Mouse (Mus musculus): ENCODE data around the gene Rpl38. TPM values are rescaled to one million over a fixed set of nuclear protein-coding genes. Genes with fewer than 3 reads are reported as not detected.

Gene Rpl38
- polyA plus RNA-seq, 1 experiment from 2014 or later = 509 TPM

Other genes with a start within 250 kb of the Rpl38 start
- gene Ttyh2, start 6.9 kb downstream of the Rpl38 start, polyA plus RNA-seq (2015; fragmentation: Nextera tagmentation; extraction: Ambion mirVana) = 11.4 and 11.9 TPM in 2 replicates
- gene Dnaic2, start 58.9 kb downstream of the Rpl38 start, polyA plus RNA-seq (2015; fragmentation: Nextera tagmentation; extraction: Ambion mirVana) = 1.1 and 1.3 TPM in 2 replicates
- gene Kif19a, start 96.9 kb downstream of the Rpl38 start, polyA plus RNA-seq (2015; fragmentation: Nextera tagmentation; extraction: Ambion mirVana) = 0.16 and 0.25 TPM in 2 replicates
- gene Btbd17, start 127.4 kb downstream of the Rpl38 start, polyA plus RNA-seq (2015; fragmentation: Nextera tagmentation; extraction: Ambion mirVana) = not detected in 2 replicates
- not detected in 2 replicates for gene Gpr142, start 130.4 kb downstream of the Rpl38 start, polyA plus RNA-seq (2015; fragmentation: Nextera tagmentation; extraction: Ambion mirVana)
- gene Gprc5c, start 182.6 kb downstream of the Rpl38 start, polyA plus RNA-seq (2015; fragmentation: Nextera tagmentation; extraction: Ambion mirVana) = 14.5 and 15.4 TPM in 2 replicates
- 1.2 and 1.4 TPM in 2 replicates for gene Cd300a, start 221.5 kb downstream of the Rpl38 start, polyA plus RNA-seq (2015; fragmentation: Nextera tagmentation; extraction: Ambion mirVana)